Mouse (Mus musculus): ENCODE results near the gene Pdp2. TPM values are rescaled to one million over a fixed set of nuclear protein-coding genes. Genes with fewer than 3 reads are reported as not detected.
"Not testable (repeated sequence)": the region's sequence is repeated elsewhere in the genome, so short reads cannot be mapped to it uniquely, and the experiment has no call there.

Pdp2 gene
- polyA plus RNA-seq, 1 experiment: 9.7 TPM

- no peak for TF ChIP-seq POLR2A (IDR thresholded peaks at IDR 0.05; ENCODE audit: borderline replicate concordance, extremely low read depth, insufficient read depth, insufficient read length, poor library complexity, severe bottlenecking)
- TF ChIP-seq CTCF (IDR thresholded peaks at IDR 0.05; ENCODE audit: borderline replicate concordance, extremely low read depth, insufficient read depth, insufficient read length): no peak
- no peak for DNase-seq (ENCODE audit: low read depth)
These were observed 43.9 kb downstream of the Pdp2 start for GRCm38 (mm10) chr8:104635004-104635710.

DNA sequence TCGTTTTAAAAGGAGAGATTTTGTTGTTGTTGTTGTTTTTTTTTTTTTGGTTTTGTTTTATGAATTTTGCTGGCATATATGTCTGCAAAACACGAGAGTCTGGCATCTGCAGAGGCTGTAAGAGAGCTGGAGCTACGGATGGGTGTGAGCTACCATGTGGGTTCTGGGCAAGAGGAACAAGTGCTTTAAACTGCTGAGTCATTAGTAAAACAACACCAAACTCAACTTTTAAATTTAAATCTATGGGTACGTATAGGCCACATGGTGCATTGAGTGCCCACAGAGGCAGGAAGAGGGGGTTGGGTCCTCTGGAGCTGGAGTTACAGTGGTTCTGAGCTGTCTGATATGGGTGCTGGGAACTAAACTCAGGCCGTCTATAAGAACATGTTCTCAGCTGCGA, 46.8 kb downstream of the Pdp2 start:
- no peak for TF ChIP-seq POLR2A (IDR thresholded peaks at IDR 0.05; ENCODE audit: borderline replicate concordance, extremely low read depth, insufficient read depth, insufficient read length, poor library complexity, severe bottlenecking)
- TF ChIP-seq CTCF (IDR thresholded peaks at IDR 0.05; ENCODE audit: borderline replicate concordance, extremely low read depth, insufficient read depth, insufficient read length): no peak
- no peak for DNase-seq (ENCODE audit: low read depth)

- no peak for DNase-seq (ENCODE audit: low read depth)
- TF ChIP-seq POLR2A (IDR thresholded peaks at IDR 0.05; ENCODE audit: borderline replicate concordance, extremely low read depth, insufficient read depth, insufficient read length, poor library complexity, severe bottlenecking) (no peak), CTCF (IDR thresholded peaks at IDR 0.05; ENCODE audit: borderline replicate concordance, extremely low read depth, insufficient read depth, insufficient read length) (no peak)
These were observed 49.0 kb downstream of the Pdp2 start for GRCm38 (mm10) chr8:104640241-104640640.

GRCm38 (mm10) chr8:104640831-104641370, 49.6 kb downstream of the Pdp2 start:
- TF ChIP-seq CTCF (IDR thresholded peaks at IDR 0.05; ENCODE audit: borderline replicate concordance, extremely low read depth, insufficient read depth, insufficient read length) (no peak), POLR2A (IDR thresholded peaks at IDR 0.05; ENCODE audit: borderline replicate concordance, extremely low read depth, insufficient read depth, insufficient read length, poor library complexity, severe bottlenecking) (no peak)
- no peak for DNase-seq (ENCODE audit: low read depth)

GRCm38 (mm10) chr8:104641426-104642323, 50.4 kb downstream of the Pdp2 start, which contains the start of gene Ciao2b:
Ciao2b (minus strand) TSS chr8:104641965.
- TF ChIP-seq CTCF (IDR thresholded peaks at IDR 0.05; ENCODE audit: borderline replicate concordance, extremely low read depth, insufficient read depth, insufficient read length) (no peak), POLR2A (IDR thresholded peaks at IDR 0.05; ENCODE audit: borderline replicate concordance, extremely low read depth, insufficient read depth, insufficient read length, poor library complexity, severe bottlenecking) (peak; percentile 61; the same call in 1 of the 2 replicates)
- DNase-seq (ENCODE audit: low read depth): peak; percentile 96

GRCm38 (mm10) chr8:104642324-104642654, 51.0 kb downstream of the Pdp2 start:
- no peak for DNase-seq (ENCODE audit: low read depth)
- TF ChIP-seq CTCF (IDR thresholded peaks at IDR 0.05; ENCODE audit: borderline replicate concordance, extremely low read depth, insufficient read depth, insufficient read length): no peak
- TF ChIP-seq POLR2A (IDR thresholded peaks at IDR 0.05; ENCODE audit: borderline replicate concordance, extremely low read depth, insufficient read depth, insufficient read length, poor library complexity, severe bottlenecking): no peak

- not testable (repeated sequence) for DNase-seq (ENCODE audit: low read depth)
These were observed 52.9 kb downstream of the Pdp2 start for GRCm38 (mm10) chr8:104644187-104644586.

Other genes starting within 250 kb of the Pdp2 start
- 18.3 and 20.8 TPM in 2 replicates for gene Cmtm4, start 195.6 kb upstream of the Pdp2 start, polyA plus RNA-seq (2012; rRNA removed)
- 89.9 and 110 TPM in 2 replicates for gene Dync1li2, start 148.4 kb upstream of the Pdp2 start, polyA plus RNA-seq (2012; rRNA removed)
- gene Terb1, start 81.5 kb upstream of the Pdp2 start, polyA plus RNA-seq (2012; rRNA removed): 0.38 and 0.57 TPM in 2 replicates
- 72.4 and 89.3 TPM in 2 replicates for gene Nae1, start 56.8 kb upstream of the Pdp2 start, polyA plus RNA-seq (2012; rRNA removed)
- gene Car7, start 56.8 kb upstream of the Pdp2 start, polyA plus RNA-seq (2012; rRNA removed): 1.6 and 1.8 TPM in 2 replicates
- not detected in 2 replicates for gene Cdh16, start 32.9 kb downstream of the Pdp2 start, polyA plus RNA-seq (2012; rRNA removed)
- gene Rrad, start 39.9 kb downstream of the Pdp2 start, polyA plus RNA-seq (2012; rRNA removed): 3.0 and 3.4 TPM in 2 replicates
- 83.3 and 119 TPM in 2 replicates for gene Ciao2b, start 50.5 kb downstream of the Pdp2 start, polyA plus RNA-seq (2012; rRNA removed)
- not detected in 2 replicates for gene Ces2a, start 142.6 kb downstream of the Pdp2 start, polyA plus RNA-seq (2012; rRNA removed)
- 0.28 and 0.34 TPM in 2 replicates for gene Ces2b, start 240.1 kb downstream of the Pdp2 start, polyA plus RNA-seq (2012; rRNA removed)

Measured in brain, embryonic 14.5 days (tissue).